Mouse (Mus musculus): ENCODE data around the gene Itsn1. TPM values are rescaled to one million over a fixed set of nuclear protein-coding genes. Genes with fewer than 3 reads are reported as not detected.

Itsn1 gene
- total RNA-seq, 4 experiments from 2014 or later, result 43.3 to 68.5 (median 55.7) TPM

GRCm38 (mm10) chr16:91815067-91815466 lies 86.0 kb downstream of the Itsn1 start:
- DNase-seq, result no peak

GRCm38 (mm10) chr16:91820299-91820698 lies 91.2 kb downstream of the Itsn1 start:
- DNase-seq, result no peak

GRCm38 (mm10) chr16:91822325-91822724 lies 93.2 kb downstream of the Itsn1 start:
- no peak for DNase-seq

GRCm38 (mm10) chr16:91822759-91823158 lies 93.7 kb downstream of the Itsn1 start:
- no peak for DNase-seq

GRCm38 (mm10) chr16:91825774-91826325 lies 96.8 kb downstream of the Itsn1 start:
- DNase-seq, result no peak

- no peak for DNase-seq
Measured at GRCm38 (mm10) chr16:91826893-91827292, 97.8 kb downstream of the Itsn1 start.

GRCm38 (mm10) chr16:91827456-91827855 lies 98.4 kb downstream of the Itsn1 start:
- no peak for DNase-seq

- no peak for DNase-seq
Measured at GRCm38 (mm10) chr16:91828160-91828559, 99.1 kb downstream of the Itsn1 start.

GRCm38 (mm10) chr16:91828603-91829002 lies 99.5 kb downstream of the Itsn1 start:
- no peak for DNase-seq

GRCm38 (mm10) chr16:91829121-91829520 lies 100.0 kb downstream of the Itsn1 start:
- DNase-seq, result no peak

- no peak for DNase-seq
Measured at GRCm38 (mm10) chr16:91830260-91830659, 101.2 kb downstream of the Itsn1 start.

- DNase-seq, result no peak
Measured at GRCm38 (mm10) chr16:91833121-91833520, 104.0 kb downstream of the Itsn1 start.

GRCm38 (mm10) chr16:91833558-91833957 lies 104.5 kb downstream of the Itsn1 start:
- no peak for DNase-seq

- no peak for DNase-seq
Measured at GRCm38 (mm10) chr16:91833981-91834380, 104.9 kb downstream of the Itsn1 start.

GRCm38 (mm10) chr16:91835790-91836189 lies 106.7 kb downstream of the Itsn1 start:
- no peak for DNase-seq

- no peak for DNase-seq
Measured at GRCm38 (mm10) chr16:91836592-91837557, 107.8 kb downstream of the Itsn1 start.

- no peak for DNase-seq
Measured at GRCm38 (mm10) chr16:91837558-91838041, 108.5 kb downstream of the Itsn1 start.

GRCm38 (mm10) chr16:91838771-91839170 lies 109.7 kb downstream of the Itsn1 start:
- DNase-seq, result no peak

- no peak for DNase-seq
Measured at GRCm38 (mm10) chr16:91839462-91839861, 110.4 kb downstream of the Itsn1 start.

GRCm38 (mm10) chr16:91841026-91841630 lies 112.0 kb downstream of the Itsn1 start:
- no peak for DNase-seq

- DNase-seq, result no peak
Measured at GRCm38 (mm10) chr16:91846089-91846741, 117.1 kb downstream of the Itsn1 start.

GRCm38 (mm10) chr16:91847525-91848225 lies 118.6 kb downstream of the Itsn1 start:
- no peak for DNase-seq

Data from adrenal gland, adult 8-10 months (tissue).